Mouse (Mus musculus) adrenal gland, postnatal 36 days (tissue): Measurements from ENCODE around the gene Klk1b3. TPM values are rescaled to one million over a fixed set of nuclear protein-coding genes. Genes with fewer than 3 reads are reported as not detected.

ENCODE experiments used
- total RNA-seq, 2 experiments: library from RNA; stranded (reverse); gene quantifications; 2 replicates each; pipeline ENCODE4 v1.2.3; 2021

The Klk1b3 gene
- total RNA-seq, 2 experiments from 2014 or later, result not detected

Other genes with a start within 250 kb of the Klk1b3 start
- not detected for gene Klk1b8, start 247.5 kb upstream of the Klk1b3 start, total RNA-seq
- not detected for gene Klk1b1, start 231.4 kb upstream of the Klk1b3 start, total RNA-seq
- not detected for gene Klk1b9, start 222.1 kb upstream of the Klk1b3 start, total RNA-seq
- gene Klk1b11, start 202.3 kb upstream of the Klk1b3 start, total RNA-seq, result not detected
- not detected for gene Klk1b26, start 186.0 kb upstream of the Klk1b3 start, total RNA-seq
- not detected for gene Klk1b27, start 145.9 kb upstream of the Klk1b3 start, total RNA-seq
- gene Klk1b21, start 95.9 kb upstream of the Klk1b3 start, total RNA-seq, result not detected
- gene Klk1b22, start 85.5 kb upstream of the Klk1b3 start, total RNA-seq, result not detected
- not detected for gene Klk1b16, start 61.4 kb upstream of the Klk1b3 start, total RNA-seq
- not detected for gene Klk1b24, start 10.0 kb upstream of the Klk1b3 start, total RNA-seq
- not detected for gene Klk1b4, start 9.2 kb downstream of the Klk1b3 start, total RNA-seq
- gene Klk1b5, start 17.8 kb downstream of the Klk1b3 start, total RNA-seq, result not detected
- gene Klk1, start 27.2 kb downstream of the Klk1b3 start, total RNA-seq, result not detected
- gene Gm36864, start 38.0 kb downstream of the Klk1b3 start, total RNA-seq, result not detected
- gene 1700028J19Rik, start 48.5 kb downstream of the Klk1b3 start, total RNA-seq, result under 1 TPM; 0.43 to 0.63 TPM
- 100 to 1,000 TPM in 1 of 2 experiments, 10 to 100 TPM in 1; 99.6 to 120 TPM for gene 2410002F23Rik, start 48.5 kb downstream of the Klk1b3 start, total RNA-seq
- not detected for gene Acp4, start 59.2 kb downstream of the Klk1b3 start, total RNA-seq
- not detected for gene Gm15517, start 63.3 kb downstream of the Klk1b3 start, total RNA-seq
- 1 to 10 TPM; 4.1 TPM for gene Clec11a, start 108.7 kb downstream of the Klk1b3 start, total RNA-seq
- 1 to 10 TPM; 5.2 to 6.7 TPM for gene Shank1, start 112.1 kb downstream of the Klk1b3 start, total RNA-seq
- 1 to 10 TPM; 3.0 to 4.7 TPM for gene Syt3, start 185.9 kb downstream of the Klk1b3 start, total RNA-seq
- gene 1700008O03Rik, start 187.6 kb downstream of the Klk1b3 start, total RNA-seq, result under 1 TPM; 0.63 to 0.99 TPM
- gene Lrrc4b, start 230.8 kb downstream of the Klk1b3 start, total RNA-seq, result 1 to 10 TPM; 3.9 to 4.9 TPM